Mouse (Mus musculus) cerebellum, adult 8-10 months (tissue): ENCODE data around the gene Zfyve27.

Source experiments
- DNase-seq: peaks from one replicate; pipeline ENCODE4 v3.0.0; 2022

Gene Zfyve27

GRCm38 (mm10) chr19:42182673-42183072, 18.9 kb downstream of the Zfyve27 start:
- DNase-seq: no peak

GRCm38 (mm10) chr19:42189735-42190134, 26.0 kb downstream of the Zfyve27 start:
- no peak for DNase-seq

- peak; percentile 73 for DNase-seq
These were observed 26.7 kb downstream of the Zfyve27 start for GRCm38 (mm10) chr19:42190494-42190893.

GRCm38 (mm10) chr19:42193311-42193710, 29.6 kb downstream of the Zfyve27 start:
- DNase-seq: no peak

- peak; percentile 38 for DNase-seq
These were observed 32.6 kb downstream of the Zfyve27 start for GRCm38 (mm10) chr19:42196378-42196777.

- no peak for DNase-seq
These were observed 33.3 kb downstream of the Zfyve27 start for GRCm38 (mm10) chr19:42197066-42197465.

- DNase-seq: no peak
These were observed 34.3 kb downstream of the Zfyve27 start for GRCm38 (mm10) chr19:42198026-42198425.

- DNase-seq: peak; percentile 33
These were observed 38.1 kb downstream of the Zfyve27 start, which contains the start of gene Sfrp5 for GRCm38 (mm10) chr19:42201696-42202381. Gene Sfrp5 (minus strand): TSS chr19:42202252.

- no peak for DNase-seq
These were observed 38.7 kb downstream of the Zfyve27 start for GRCm38 (mm10) chr19:42202467-42202866.

GRCm38 (mm10) chr19:42204306-42204705, 40.6 kb downstream of the Zfyve27 start:
- peak; percentile 84 for DNase-seq

- no peak for DNase-seq
These were observed 41.5 kb downstream of the Zfyve27 start for GRCm38 (mm10) chr19:42205201-42205600.

- DNase-seq: no peak
These were observed 45.7 kb downstream of the Zfyve27 start for GRCm38 (mm10) chr19:42209485-42209884.

GRCm38 (mm10) chr19:42209976-42210375, 46.2 kb downstream of the Zfyve27 start:
- no peak for DNase-seq

- no peak for DNase-seq
These were observed 48.2 kb downstream of the Zfyve27 start for GRCm38 (mm10) chr19:42211936-42212335.

- DNase-seq: no peak
These were observed 50.9 kb downstream of the Zfyve27 start for GRCm38 (mm10) chr19:42214601-42215000.

- DNase-seq: no peak
These were observed 53.1 kb downstream of the Zfyve27 start for GRCm38 (mm10) chr19:42216699-42217373.

GRCm38 (mm10) chr19:42217374-42217763, 53.6 kb downstream of the Zfyve27 start:
- peak; percentile 76 for DNase-seq

- no peak for DNase-seq
These were observed 62.7 kb downstream of the Zfyve27 start for GRCm38 (mm10) chr19:42226451-42226850.

- no peak for DNase-seq
These were observed 65.9 kb downstream of the Zfyve27 start for GRCm38 (mm10) chr19:42229499-42230287.

GRCm38 (mm10) chr19:42230288-42230568, 66.5 kb downstream of the Zfyve27 start:
- DNase-seq: no peak

- DNase-seq: peak; percentile 36
These were observed 67.2 kb downstream of the Zfyve27 start for GRCm38 (mm10) chr19:42230986-42231385.

GRCm38 (mm10) chr19:42237602-42238340, 74.0 kb downstream of the Zfyve27 start:
- no peak for DNase-seq

- peak; percentile 25 for DNase-seq
These were observed 74.6 kb downstream of the Zfyve27 start for GRCm38 (mm10) chr19:42238341-42238715.
